Mouse (Mus musculus) cerebellum, postnatal 25 days (tissue): ENCODE data around the gene Ints4.

Experiments
- DNase-seq, 2 experiments: peaks; one replicate each; pipeline ENCODE4 v3.0.0; 2021; ENCODE audit warnings: mixed read lengths in 2 of 2

Ints4 gene

GRCm38 (mm10) chr7:97546462-97546861 lies 65.7 kb downstream of the Ints4 start:
- DNase-seq, result peak; percentile 51 to 56

- DNase-seq, result no peak
These were observed 68.5 kb downstream of the Ints4 start for GRCm38 (mm10) chr7:97549301-97549700.

GRCm38 (mm10) chr7:97550673-97551072 lies 69.9 kb downstream of the Ints4 start:
- no peak for DNase-seq

GRCm38 (mm10) chr7:97563576-97563975 lies 82.8 kb downstream of the Ints4 start:
- no peak for DNase-seq

GRCm38 (mm10) chr7:97569372-97569771 lies 88.6 kb downstream of the Ints4 start:
- DNase-seq, result no peak

- DNase-seq, result no peak
These were observed 89.6 kb downstream of the Ints4 start for GRCm38 (mm10) chr7:97570389-97570788.

GRCm38 (mm10) chr7:97578361-97579066 lies 97.8 kb downstream of the Ints4 start:
- peak; percentile 14 to 55 for DNase-seq

- DNase-seq, result peak; percentile 94 to 98
These were observed 98.6 kb downstream of the Ints4 start, which contains the start of the genes Aamdc and Rsf1 for GRCm38 (mm10) chr7:97579067-97579975. Gene Aamdc (minus strand): TSS chr7:97579497. Gene Rsf1 (plus strand): TSS chr7:97579889.

- DNase-seq, result no peak
These were observed 99.5 kb downstream of the Ints4 start for GRCm38 (mm10) chr7:97579976-97580842.

- DNase-seq, result peak; percentile 87 to 89
These were observed 100.1 kb downstream of the Ints4 start for GRCm38 (mm10) chr7:97580843-97581214.

GRCm38 (mm10) chr7:97588506-97588905 lies 107.8 kb downstream of the Ints4 start:
- DNase-seq, result no peak

GRCm38 (mm10) chr7:97590488-97590887 lies 109.7 kb downstream of the Ints4 start:
- DNase-seq, result no peak
